Mouse (Mus musculus): ENCODE data around the gene Maml3. TPM values are rescaled to one million over a fixed set of nuclear protein-coding genes. Genes with fewer than 3 reads are reported as not detected.

The Maml3 gene
- polyA plus RNA-seq, 1 experiment from 2014 or later = 8.5 TPM

GRCm38 (mm10) chr3:51646301-51646700 is 458.6 kb downstream of the Maml3 start:
- Histone ChIP-seq H3K27ac (ENCODE audit: low read length) (no peak overlapping the region), H3K4me1 (replicated peaks; ENCODE audit: control insufficient read depth, insufficient read depth, low read length) (peaks cover 3% of the 10 kb centered on the region; the same call in 1 of the 2 replicates), H3K4me3 (ENCODE audit: low read length) (no peak overlapping the region), H3K9me3 (ENCODE audit: control insufficient read depth, low read length) (no peaks in the 10 kb centered on the region), H3K27me3 (ENCODE audit: control insufficient read depth, insufficient read depth, low read depth, low read length) (no peaks in the 10 kb centered on the region), H3K36me3 (ENCODE audit: control insufficient read depth, insufficient read depth, low read length) (no peaks in the 10 kb centered on the region), H3K4me2 (ENCODE audit: low read depth, low read length) (no peak overlapping the region), H3K9ac (ENCODE audit: low read length) (no peak overlapping the region)
- ATAC-seq (ENCODE audit: low read depth) = no peak
- WGBS = 43% methylated on average over 10 of the region's 10 CpGs

- no peaks in the 10 kb centered on the region for H3K9me3 ChIP-seq (ENCODE audit: control insufficient read depth, low read length)
- no peaks in the 10 kb centered on the region for H3K36me3 ChIP-seq (ENCODE audit: control insufficient read depth, insufficient read depth, low read length)
- H3K27me3 ChIP-seq (ENCODE audit: control insufficient read depth, insufficient read depth, low read depth, low read length) = no peaks in the 10 kb centered on the region
- H3K9ac ChIP-seq (ENCODE audit: low read length) = no peak overlapping the region
- 79% methylated on average over 6 of the region's 6 CpGs for WGBS
- H3K4me3 ChIP-seq (ENCODE audit: low read length) = no peak overlapping the region
- no peak overlapping the region for H3K27ac ChIP-seq (ENCODE audit: low read length)
- H3K4me2 ChIP-seq (ENCODE audit: low read depth, low read length) = no peak overlapping the region
- peaks cover 3% of the 10 kb centered on the region; the same call in 1 of the 2 replicates for H3K4me1 ChIP-seq (replicated peaks; ENCODE audit: control insufficient read depth, insufficient read depth, low read length)
- no peak for ATAC-seq (ENCODE audit: low read depth)
Measured at GRCm38 (mm10) chr3:51645484-51645883, 459.4 kb downstream of the Maml3 start.

DNA sequence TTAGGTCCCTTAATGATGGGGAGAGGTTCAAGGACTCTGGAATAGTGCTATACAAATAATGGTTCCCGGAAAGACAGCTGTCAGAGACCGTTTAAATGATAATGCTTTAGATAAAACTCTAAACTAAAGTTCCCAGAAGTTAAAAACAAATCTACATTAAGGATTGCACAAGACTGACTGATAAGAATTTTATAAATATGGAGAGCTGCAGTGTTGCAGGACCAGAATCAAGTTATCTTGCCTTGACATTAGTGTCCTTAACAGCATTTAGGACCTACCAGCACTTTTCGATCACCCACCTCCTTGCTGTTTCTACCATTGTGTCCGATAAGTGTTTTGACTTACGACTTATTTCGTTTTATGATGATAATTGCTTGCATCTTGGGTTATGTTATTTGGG is 466.6 kb downstream of the Maml3 start:
- no peaks in the 10 kb centered on the region for H3K27me3 ChIP-seq (ENCODE audit: control insufficient read depth, insufficient read depth, low read depth, low read length)
- no peak overlapping the region for H3K9ac ChIP-seq (ENCODE audit: low read length)
- H3K27ac ChIP-seq (ENCODE audit: low read length) = no peak overlapping the region
- WGBS = 69% methylated on average over 6 of the region's 6 CpGs
- no peaks in the 10 kb centered on the region for H3K9me3 ChIP-seq (ENCODE audit: control insufficient read depth, low read length)
- no peaks in the 10 kb centered on the region for H3K36me3 ChIP-seq (ENCODE audit: control insufficient read depth, insufficient read depth, low read length)
- no peak for ATAC-seq (ENCODE audit: low read depth)
- no peaks in the 10 kb centered on the region for H3K4me1 ChIP-seq (replicated peaks; ENCODE audit: control insufficient read depth, insufficient read depth, low read length)
- H3K4me2 ChIP-seq (ENCODE audit: low read depth, low read length) = no peak overlapping the region
- H3K4me3 ChIP-seq (ENCODE audit: low read length) = no peak overlapping the region

DNA sequence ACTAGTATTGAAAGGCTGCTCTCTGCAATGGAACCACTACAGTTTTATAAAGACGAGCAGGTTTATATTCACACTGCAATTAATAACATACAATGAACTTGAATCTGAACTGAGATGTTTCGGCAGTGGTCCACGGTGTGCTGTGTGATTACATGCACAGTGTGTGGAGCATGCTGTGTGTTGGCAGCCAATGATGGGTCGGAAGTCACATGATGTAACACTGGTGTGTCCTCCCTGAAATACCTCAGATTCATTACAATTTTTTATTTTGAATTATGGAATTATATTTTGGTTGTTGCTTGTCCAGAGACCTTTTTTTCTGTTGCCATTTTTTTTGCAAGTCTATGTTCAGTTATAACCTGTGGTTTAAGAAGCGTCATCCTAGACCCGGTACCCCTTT is 467.6 kb downstream of the Maml3 start:
- Histone ChIP-seq H3K4me3 (ENCODE audit: low read length) (no peak overlapping the region), H3K9ac (ENCODE audit: low read length) (no peak overlapping the region), H3K4me2 (ENCODE audit: low read depth, low read length) (no peak overlapping the region), H3K36me3 (ENCODE audit: control insufficient read depth, insufficient read depth, low read length) (no peaks in the 10 kb centered on the region), H3K4me1 (replicated peaks; ENCODE audit: control insufficient read depth, insufficient read depth, low read length) (no peaks in the 10 kb centered on the region), H3K27ac (ENCODE audit: low read length) (no peak overlapping the region), H3K27me3 (ENCODE audit: control insufficient read depth, insufficient read depth, low read depth, low read length) (no peaks in the 10 kb centered on the region), H3K9me3 (ENCODE audit: control insufficient read depth, low read length) (no peaks in the 10 kb centered on the region)
- 87% methylated on average over 6 of the region's 6 CpGs for WGBS
- no peak for ATAC-seq (ENCODE audit: low read depth)

GRCm38 (mm10) chr3:51636700-51637099 is 468.2 kb downstream of the Maml3 start:
- 82% methylated on average over 20 of the region's 20 CpGs for WGBS
- H3K36me3 ChIP-seq (ENCODE audit: control insufficient read depth, insufficient read depth, low read length) = no peaks in the 10 kb centered on the region
- no peak overlapping the region for H3K4me3 ChIP-seq (ENCODE audit: low read length)
- H3K27me3 ChIP-seq (ENCODE audit: control insufficient read depth, insufficient read depth, low read depth, low read length) = no peaks in the 10 kb centered on the region
- no peaks in the 10 kb centered on the region for H3K4me1 ChIP-seq (replicated peaks; ENCODE audit: control insufficient read depth, insufficient read depth, low read length)
- H3K27ac ChIP-seq (ENCODE audit: low read length) = no peak overlapping the region
- H3K9me3 ChIP-seq (ENCODE audit: control insufficient read depth, low read length) = no peaks in the 10 kb centered on the region
- no peak overlapping the region for H3K9ac ChIP-seq (ENCODE audit: low read length)
- ATAC-seq (ENCODE audit: low read depth) = no peak
- H3K4me2 ChIP-seq (ENCODE audit: low read depth, low read length) = no peak overlapping the region

DNA sequence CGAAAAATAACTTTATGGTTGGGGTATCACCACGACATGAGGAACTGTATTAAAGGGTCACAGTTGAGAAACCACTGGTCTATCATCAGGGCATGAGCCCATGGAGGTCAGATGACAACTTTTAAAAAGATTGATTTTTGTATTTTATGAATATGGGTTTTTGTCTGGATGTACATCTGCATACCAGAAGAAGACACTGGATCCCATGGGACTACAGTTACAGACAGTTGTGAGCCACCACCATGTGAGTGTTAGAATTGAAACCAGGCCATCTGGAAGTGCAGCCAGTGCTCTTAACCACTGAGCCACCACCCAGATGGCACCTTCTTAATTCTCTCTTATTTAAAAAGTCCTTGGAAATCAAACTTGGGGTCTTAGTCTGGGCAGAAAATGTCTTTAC is 468.9 kb downstream of the Maml3 start:
- 76% methylated on average over 2 of the region's 2 CpGs for WGBS
- Histone ChIP-seq H3K27me3 (ENCODE audit: control insufficient read depth, insufficient read depth, low read depth, low read length) (no peaks in the 10 kb centered on the region), H3K9me3 (ENCODE audit: control insufficient read depth, low read length) (peaks cover 4% of the 10 kb centered on the region; the same call in 1 of the 2 replicates), H3K27ac (ENCODE audit: low read length) (no peak overlapping the region), H3K4me1 (replicated peaks; ENCODE audit: control insufficient read depth, insufficient read depth, low read length) (no peaks in the 10 kb centered on the region), H3K4me2 (ENCODE audit: low read depth, low read length) (no peak overlapping the region), H3K36me3 (ENCODE audit: control insufficient read depth, insufficient read depth, low read length) (no peaks in the 10 kb centered on the region), H3K4me3 (ENCODE audit: low read length) (no peak overlapping the region), H3K9ac (ENCODE audit: low read length) (no peak overlapping the region)
- ATAC-seq (ENCODE audit: low read depth) = no peak

Other genes starting within 250 kb of the Maml3 start
- gene Foxo1, start 163.3 kb upstream of the Maml3 start, polyA plus RNA-seq (2015; fragmentation: Nextera tagmentation; extraction: Ambion mirVana) = 4.3 and 4.8 TPM in 2 replicates

All from lung, embryonic 16.5 days (tissue).